Comparison of ENCODE assay signal across 1 mouse cellular context in the genomic region with DNA sequence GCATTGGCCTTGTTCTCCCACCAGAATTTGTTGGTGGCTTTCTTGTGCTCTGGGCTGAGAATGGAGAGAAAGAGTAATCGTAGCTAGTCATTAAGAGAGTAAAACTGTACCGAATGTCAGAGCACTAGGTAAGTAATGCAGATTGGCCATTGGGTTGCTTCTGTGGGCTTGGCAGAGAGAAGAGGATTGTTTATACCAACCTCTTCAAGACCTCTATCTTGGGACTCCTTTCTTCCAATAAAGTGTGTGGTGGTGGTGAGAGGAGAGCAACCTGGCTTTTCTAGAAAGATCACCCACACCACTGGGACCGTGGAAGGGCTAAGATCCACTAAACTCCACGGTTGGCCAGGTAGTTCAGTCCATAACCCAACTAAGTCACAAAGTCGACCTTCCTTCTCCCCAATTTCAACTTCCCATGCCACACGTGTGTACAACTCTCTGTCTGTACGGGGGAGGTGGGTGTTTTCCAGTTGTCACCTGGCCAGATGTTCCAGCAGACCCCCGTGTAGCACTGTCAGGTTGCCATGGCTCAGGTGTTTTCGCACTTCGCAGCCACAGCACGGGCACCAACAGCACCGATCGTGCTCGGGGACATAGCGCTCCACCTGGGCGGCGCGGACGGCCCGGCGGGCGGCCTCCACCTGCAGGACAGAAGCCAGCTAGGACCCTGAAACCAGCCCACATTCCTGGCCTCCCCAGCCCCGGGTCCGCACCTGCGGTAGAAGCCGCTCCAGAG.
TF ChIP-seq lines count a peak whose summit lies in the region.

No protein-coding gene starts in this region.

TF ChIP-seq in MEL, 35 proteins besides CTCF, POLR2A, EP300 and RAD21 (continued from another document):
- TF ChIP-seq UBTF (IDR thresholded peaks at IDR 0.05; ENCODE audit: borderline replicate concordance, insufficient read depth, low read depth, low read length) (no peak), MEF2A (IDR thresholded peaks at IDR 0.05; ENCODE audit: extremely low read depth, insufficient replicate concordance, low read depth, low read length, poor library complexity, severe bottlenecking) (no peak), NRF1 (IDR thresholded peaks at IDR 0.05; ENCODE audit: insufficient read depth, low read depth, low read length, poor library complexity, severe bottlenecking) (no peak), ZC3H11A (IDR thresholded peaks at IDR 0.05; ENCODE audit: low read depth, low read length) (no peak), ELF1 (IDR thresholded peaks at IDR 0.05; ENCODE audit: low read depth, low read length) (no peak), BHLHE40 (IDR thresholded peaks at IDR 0.05; ENCODE audit: borderline replicate concordance, low read depth, low read length) (no peak), HCFC1 (IDR thresholded peaks at IDR 0.05; ENCODE audit: low read depth, low read length) (no peak), POLR2AphosphoS5 (IDR thresholded peaks at IDR 0.05; ENCODE audit: borderline replicate concordance, low read depth, low read length) (no peak), ZKSCAN1 (IDR thresholded peaks at IDR 0.05; ENCODE audit: low read depth, low read length) (no peak), JUND (IDR thresholded peaks at IDR 0.05; ENCODE audit: low read depth, low read length) (no peak), POLR2AphosphoS2 (IDR thresholded peaks at IDR 0.05; ENCODE audit: low read length) (no peak), MAX (IDR thresholded peaks at IDR 0.05; ENCODE audit: low read length) (no peak; the same call in 1 of the 2 replicates), GABPA (IDR thresholded peaks at IDR 0.05; ENCODE audit: low read depth, low read length) (no peak)
